Mouse (Mus musculus) cortical plate, adult 2 months (tissue): Measurements from ENCODE around the gene Hba-a2.

ENCODE experiments used
- CTCF ChIP-seq: fragments of 200-500 bp; IDR thresholded peaks from 2 replicates; pipeline ENCODE4 v1.5.1; 2011; ENCODE audit warnings: mild to moderate bottlenecking, control low read depth, low read length; ENCODE audit not compliant: insufficient read depth; ENCODE audit errors: extremely low read depth
- POLR2A ChIP-seq: fragments of 200-500 bp; IDR thresholded peaks from 2 replicates; pipeline ENCODE4 v1.6.1; 2011; ENCODE audit warnings: mild to moderate bottlenecking, low read length, control low read depth; ENCODE audit not compliant: insufficient read depth; ENCODE audit errors: extremely low read depth

DNA sequence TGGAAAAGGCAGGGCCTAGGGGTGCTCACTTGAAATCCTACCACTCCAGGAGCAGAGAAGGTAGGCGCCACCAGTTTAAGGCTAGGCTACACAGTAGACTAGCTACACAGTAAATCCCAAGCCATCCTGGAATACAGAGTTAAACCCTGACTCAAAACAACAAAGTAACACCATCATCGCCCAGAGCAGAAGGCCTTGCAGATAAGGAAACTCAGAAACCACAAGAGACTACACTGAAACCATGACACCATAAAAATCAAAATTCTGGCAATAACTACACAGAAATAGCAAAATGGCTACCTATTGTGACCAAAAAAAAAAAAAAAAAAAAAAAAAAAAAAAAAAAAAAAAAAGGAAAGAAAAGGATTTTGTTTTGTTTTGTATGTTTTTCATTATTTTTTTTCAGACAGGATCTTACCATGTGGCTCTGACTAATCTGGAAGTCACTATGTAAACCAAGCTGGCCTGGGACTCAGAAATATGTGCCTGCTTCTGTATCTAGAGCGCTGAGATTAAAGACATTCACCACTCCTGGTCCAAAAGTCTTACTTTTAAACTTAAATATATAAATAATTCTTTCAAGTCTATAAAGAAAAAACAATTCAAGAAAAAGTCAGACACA, 31.1 kb upstream of the Hba-a2 start:
- no peak for TF ChIP-seq CTCF
- TF ChIP-seq POLR2A, result no peak
